Mouse (Mus musculus) gastrocnemius, postnatal 10 days (tissue): Measurements from ENCODE around the gene Smpd3. TPM values are rescaled to one million over a fixed set of nuclear protein-coding genes. Genes with fewer than 3 reads are reported as not detected.

ENCODE experiments used
- DNase-seq: peaks from one replicate; pipeline ENCODE4 v3.0.0; 2021; ENCODE audit warnings: mixed read lengths
- total RNA-seq, 2 experiments: library from RNA; stranded (reverse); gene quantifications; 2 replicates each; pipeline ENCODE4 v1.2.3; 2021

The Smpd3 gene
- total RNA-seq, 2 experiments from 2014 or later: 1.4 to 7.7 TPM

GRCm38 (mm10) chr8:106232751-106233150, 105.0 kb downstream of the Smpd3 start:
- no peak for DNase-seq

- no peak for DNase-seq
Measured at GRCm38 (mm10) chr8:106231536-106231935, 106.3 kb downstream of the Smpd3 start.

- peak; percentile 60 for DNase-seq
Measured at GRCm38 (mm10) chr8:106226589-106226988, 111.2 kb downstream of the Smpd3 start.

GRCm38 (mm10) chr8:106219620-106220019, 118.2 kb downstream of the Smpd3 start:
- DNase-seq: no peak

GRCm38 (mm10) chr8:106213959-106214358, 123.8 kb downstream of the Smpd3 start:
- DNase-seq: no peak

GRCm38 (mm10) chr8:106211421-106211820, 126.4 kb downstream of the Smpd3 start:
- no peak for DNase-seq

GRCm38 (mm10) chr8:106210821-106211345, 126.9 kb downstream of the Smpd3 start, which contains the start of the genes Slc7a6os and Prmt7:
Slc7a6os (minus strand) TSS chr8:106210935.
Prmt7 (plus strand) TSS chr8:106210936.
- peak; percentile 95 for DNase-seq

- peak; percentile 42 for DNase-seq
Measured at GRCm38 (mm10) chr8:106210035-106210731, 127.6 kb downstream of the Smpd3 start.

Other genes with a start within 250 kb of the Smpd3 start
- gene Esrp2, start 201.0 kb downstream of the Smpd3 start, total RNA-seq: under 1 TPM in 1 of 2 experiments, not detected in 1; 0.07 TPM
- 1 to 10 TPM; 4.7 to 6.6 TPM for gene Pla2g15, start 187.6 kb downstream of the Smpd3 start, total RNA-seq
- 10 to 100 TPM in 1 of 2 experiments, 1 to 10 TPM in 1; 5.8 to 11.0 TPM for gene Slc7a6, start 169.1 kb downstream of the Smpd3 start, total RNA-seq
- gene Slc7a6os, start 127.1 kb downstream of the Smpd3 start, total RNA-seq: 10 to 100 TPM; 11.7 to 13.3 TPM
- gene Prmt7, start 127.1 kb downstream of the Smpd3 start, total RNA-seq: 10 to 100 TPM; 23.8 to 25.5 TPM
- gene Zfp90, start 77.3 kb upstream of the Smpd3 start, total RNA-seq: 1 to 10 TPM; 4.3 to 5.6 TPM
- not detected for gene 6030452D12Rik, start 162.5 kb upstream of the Smpd3 start, total RNA-seq
- gene Cdh3, start 172.9 kb upstream of the Smpd3 start, total RNA-seq: under 1 TPM; 0.50 to 0.70 TPM
- 100 to 1,000 TPM; 111 to 136 TPM for gene Gm10073, start 235.5 kb upstream of the Smpd3 start, total RNA-seq